Mouse (Mus musculus): ENCODE results near the gene Gm6169. TPM values are rescaled to one million over a fixed set of nuclear protein-coding genes. Genes with fewer than 3 reads are reported as not detected.

Gm6169 gene
- polyA plus RNA-seq, 1 experiment from 2014 or later: 1.7 TPM

Other genes starting within 250 kb of the Gm6169 start
- gene Gcnt4, start 174.5 kb downstream of the Gm6169 start, polyA plus RNA-seq (2016; fragmentation: Nextera tagmentation; extraction: Ambion mirVana): 0.22 and 0.26 TPM in 2 replicates
- gene 1700029F12Rik, start 64.9 kb downstream of the Gm6169 start, polyA plus RNA-seq (2016; fragmentation: Nextera tagmentation; extraction: Ambion mirVana): not detected in 2 replicates
- 11.3 and 12.2 TPM in 2 replicates for gene Fam169a, start 32.0 kb downstream of the Gm6169 start, polyA plus RNA-seq (2016; fragmentation: Nextera tagmentation; extraction: Ambion mirVana)
- 44.0 and 47.1 TPM in 2 replicates for gene Gfm2, start 38.7 kb upstream of the Gm6169 start, polyA plus RNA-seq (2016; fragmentation: Nextera tagmentation; extraction: Ambion mirVana)
- gene Nsa2, start 38.7 kb upstream of the Gm6169 start, polyA plus RNA-seq (2016; fragmentation: Nextera tagmentation; extraction: Ambion mirVana): 60.6 and 65.2 TPM in 2 replicates
- 18.4 and 20.5 TPM in 2 replicates for gene Hexb, start 99.1 kb upstream of the Gm6169 start, polyA plus RNA-seq (2016; fragmentation: Nextera tagmentation; extraction: Ambion mirVana)
- gene Enc1, start 141.9 kb upstream of the Gm6169 start, polyA plus RNA-seq (2016; fragmentation: Nextera tagmentation; extraction: Ambion mirVana): 7.8 and 10.0 TPM in 2 replicates